Mouse (Mus musculus): ENCODE data around the gene Dlgap4. TPM values are rescaled to one million over a fixed set of nuclear protein-coding genes. Genes with fewer than 3 reads are reported as not detected.
A peak's percentile ranks its signal among the peaks of the same experiment; 100 is the strongest.

Gene Dlgap4
- polyA plus RNA-seq, 1 experiment from 2014 or later: 56.3 TPM

DNA sequence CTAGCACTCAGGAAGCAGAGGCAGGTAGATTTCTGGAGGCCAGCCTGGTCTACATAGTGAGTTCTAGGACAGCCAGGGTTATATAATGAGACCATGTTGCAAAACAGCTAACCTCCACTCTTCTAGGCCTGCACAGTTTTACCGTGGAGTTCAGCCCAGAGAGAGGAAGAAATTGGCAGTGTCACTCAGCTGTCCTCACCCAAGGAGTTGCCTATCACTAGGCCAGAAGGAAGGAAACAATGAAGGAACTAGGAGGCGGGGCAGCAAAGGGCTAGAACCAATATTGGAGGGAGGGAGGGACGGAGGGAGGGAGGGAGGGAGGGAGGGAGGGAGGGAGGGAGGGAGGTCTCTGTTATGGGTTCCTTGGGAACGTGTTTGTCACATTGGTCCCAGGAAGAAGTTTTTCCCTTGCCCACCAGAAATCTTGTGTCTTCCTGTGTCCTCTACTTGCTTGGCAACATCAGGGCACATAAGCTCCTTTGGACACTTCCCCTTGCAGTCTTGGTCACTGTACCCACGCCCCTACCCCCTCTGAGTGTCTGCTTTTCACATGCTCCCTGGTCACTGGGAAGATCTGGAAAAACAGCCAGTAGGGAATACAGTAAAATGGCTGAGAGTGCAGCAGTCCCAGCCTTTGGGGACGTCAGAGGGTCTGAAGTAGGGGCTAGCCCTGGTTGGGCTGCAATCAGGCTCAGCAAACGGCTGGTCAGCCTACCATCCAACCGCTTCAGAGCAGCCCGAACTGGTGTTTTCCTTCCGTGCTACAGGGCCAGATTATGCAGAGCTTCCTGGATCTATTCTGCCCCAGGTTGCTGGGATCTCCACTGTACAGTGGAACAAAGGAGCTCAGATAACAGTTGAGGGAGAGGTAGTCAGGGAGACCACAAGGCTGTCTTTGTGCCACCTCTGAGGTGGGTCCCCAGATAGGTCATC lies 116.3 kb downstream of the Dlgap4 start:
- WGBS: 45% methylated on average over 9 of the region's 10 CpGs

DNA sequence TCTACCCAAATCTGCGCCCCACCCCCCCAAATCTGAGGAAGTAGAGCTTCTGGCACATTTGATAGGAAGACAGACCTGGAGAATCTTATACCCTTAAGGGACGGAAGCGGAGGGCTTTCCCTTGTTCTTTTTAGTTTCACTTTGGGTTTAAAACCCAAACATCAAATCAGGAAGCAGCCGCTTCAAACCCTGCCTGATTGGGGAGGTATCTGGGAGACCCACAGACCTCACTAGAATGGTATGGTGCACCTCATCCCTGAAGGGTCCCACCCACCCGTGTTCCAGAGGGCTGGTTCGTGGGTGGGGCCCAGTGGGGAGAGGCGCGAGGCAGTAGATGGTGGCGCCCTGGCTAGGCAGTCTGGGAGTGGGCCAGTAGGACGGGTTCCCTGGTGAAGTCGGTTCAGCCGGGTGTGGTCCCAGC lies 117.0 kb downstream of the Dlgap4 start:
- Histone ChIP-seq H3K4me3 (replicated peaks) (peak overlapping the region; percentile 9; the same call in 1 of the 2 replicates), H3K36me3 (no peaks in the 10 kb centered on the region; the same call in 1 of the 2 replicates), H3K9ac (no peak overlapping the region), H3K27me3 (replicated peaks) (no peaks in the 10 kb centered on the region), H3K27ac (peak overlapping the region; percentile 36), H3K4me1 (peaks cover 35% of the 10 kb centered on the region), H3K9me3 (no peaks in the 10 kb centered on the region), H3K4me2 (peak overlapping the region; percentile 23)
- no peak for ATAC-seq (ENCODE audit: insufficient read depth, low FRiP score, low read depth)
- WGBS: 58% methylated on average over 12 of the region's 12 CpGs

More for the DNA sequence above, 116.3 kb downstream of the Dlgap4 start:
- H3K4me3 ChIP-seq (replicated peaks): peak overlapping the region; percentile 9; the same call in 1 of the 2 replicates
- ATAC-seq (ENCODE audit: insufficient read depth, low FRiP score, low read depth): peak; percentile 42
- no peaks in the 10 kb centered on the region for H3K27me3 ChIP-seq (replicated peaks)
- no peak overlapping the region for H3K9ac ChIP-seq
- H3K9me3 ChIP-seq: no peaks in the 10 kb centered on the region
- H3K36me3 ChIP-seq: no peaks in the 10 kb centered on the region; the same call in 1 of the 2 replicates
- peak overlapping the region; percentile 36 for H3K27ac ChIP-seq
- H3K4me1 ChIP-seq: peaks cover 42% of the 10 kb centered on the region
- H3K4me2 ChIP-seq: peak overlapping the region; percentile 23

DNA sequence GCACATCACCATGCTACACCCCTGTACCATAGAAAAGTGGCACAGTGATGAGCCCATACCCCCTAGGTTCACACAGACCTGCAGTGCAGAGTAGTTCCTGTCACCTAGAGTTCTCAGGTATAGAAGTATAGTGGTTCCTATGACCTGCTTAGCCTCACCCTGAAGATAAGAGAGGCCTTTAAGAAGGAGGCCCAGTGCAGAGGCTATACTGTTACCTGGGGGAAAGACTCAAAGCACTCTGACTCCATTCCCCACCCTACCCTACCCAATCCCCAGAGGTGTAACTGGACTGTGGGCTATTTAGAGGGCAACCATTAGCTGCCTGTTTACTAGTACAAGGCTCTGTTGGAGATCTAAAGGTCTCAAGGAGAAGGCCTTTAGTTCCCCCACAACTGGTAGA lies 118.1 kb downstream of the Dlgap4 start:
- no peaks in the 10 kb centered on the region; the same call in 1 of the 2 replicates for H3K36me3 ChIP-seq
- peak overlapping the region; percentile 67; the same call in 1 of the 2 replicates for H3K27ac ChIP-seq
- ATAC-seq (ENCODE audit: insufficient read depth, low FRiP score, low read depth): 0 out of 2 replicates have a peak, but pooled peaks have one; percentile 23
- H3K4me3 ChIP-seq (replicated peaks): no peak overlapping the region
- no peak overlapping the region for H3K4me2 ChIP-seq
- H3K4me1 ChIP-seq: peaks cover 31% of the 10 kb centered on the region
- no peak overlapping the region for H3K9ac ChIP-seq
- no peaks in the 10 kb centered on the region for H3K27me3 ChIP-seq (replicated peaks)
- no peaks in the 10 kb centered on the region for H3K9me3 ChIP-seq

DNA sequence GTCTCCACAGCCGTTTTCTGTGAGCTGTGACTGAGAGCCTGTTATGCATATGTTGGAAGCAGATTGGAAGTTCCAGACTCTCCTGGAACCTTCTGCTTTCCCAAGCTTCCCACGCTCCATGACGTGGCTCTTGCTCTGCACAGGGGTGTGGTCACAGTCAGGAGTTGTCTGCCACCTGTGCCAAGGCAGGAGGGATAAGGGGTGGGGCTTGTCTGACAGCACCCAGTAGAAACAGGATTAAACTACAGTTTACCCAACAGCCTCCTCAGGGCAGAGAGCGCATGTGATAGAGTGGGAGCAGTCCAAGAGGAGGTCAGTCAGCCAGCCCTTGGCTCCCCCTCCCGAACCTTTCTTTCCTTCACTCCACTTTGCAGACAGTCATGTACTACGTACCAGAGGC lies 118.6 kb downstream of the Dlgap4 start:
- no peaks in the 10 kb centered on the region for H3K27me3 ChIP-seq (replicated peaks)
- no peak overlapping the region for H3K9ac ChIP-seq
- no peaks in the 10 kb centered on the region; the same call in 1 of the 2 replicates for H3K36me3 ChIP-seq
- no peak overlapping the region for H3K4me3 ChIP-seq (replicated peaks)
- no peak overlapping the region for H3K4me2 ChIP-seq
- WGBS: 47% methylated on average over 6 of the region's 6 CpGs
- no peaks in the 10 kb centered on the region for H3K9me3 ChIP-seq
- H3K4me1 ChIP-seq: peaks cover 26% of the 10 kb centered on the region
- H3K27ac ChIP-seq: peak overlapping the region; percentile 67; the same call in 1 of the 2 replicates
- ATAC-seq (ENCODE audit: insufficient read depth, low FRiP score, low read depth): peak; percentile 79

DNA sequence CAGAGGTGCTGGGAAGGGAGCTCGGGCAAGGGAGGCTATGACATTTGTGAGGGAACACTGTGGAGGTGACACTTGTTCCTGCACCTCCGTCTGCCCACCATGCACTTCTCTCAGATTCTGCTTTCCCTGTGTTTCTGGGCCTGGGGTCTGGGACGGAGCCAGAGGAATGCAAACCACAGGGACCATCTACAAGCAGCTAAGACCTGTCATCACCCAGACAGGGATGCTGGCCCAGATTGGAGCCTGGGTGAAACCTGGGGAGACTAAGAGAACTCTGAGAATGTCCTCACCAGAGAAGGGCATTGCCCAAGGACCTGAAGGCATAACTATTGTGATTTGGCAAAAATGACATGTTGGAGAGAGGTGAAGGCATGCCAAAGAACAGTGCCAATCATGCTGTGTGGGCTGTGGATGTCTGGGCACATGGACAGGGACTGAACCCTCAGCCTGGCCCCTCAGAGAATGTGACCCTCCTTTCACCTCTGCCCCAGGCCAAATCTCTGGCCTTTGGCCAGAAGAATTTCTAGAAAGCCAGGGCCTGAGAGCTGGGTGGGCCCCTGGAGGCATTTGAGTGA lies 122.3 kb downstream of the Dlgap4 start:
- 79% methylated on average over 3 of the region's 3 CpGs for WGBS
- H3K27me3 ChIP-seq (replicated peaks): no peaks in the 10 kb centered on the region
- H3K4me2 ChIP-seq: no peak overlapping the region
- peaks cover 22% of the 10 kb centered on the region for H3K4me1 ChIP-seq
- no peaks in the 10 kb centered on the region for H3K36me3 ChIP-seq
- no peak overlapping the region for H3K27ac ChIP-seq
- H3K9ac ChIP-seq: no peak overlapping the region
- H3K9me3 ChIP-seq: no peaks in the 10 kb centered on the region
- H3K4me3 ChIP-seq (replicated peaks): no peak overlapping the region
- ATAC-seq (ENCODE audit: insufficient read depth, low FRiP score, low read depth): no peak

DNA sequence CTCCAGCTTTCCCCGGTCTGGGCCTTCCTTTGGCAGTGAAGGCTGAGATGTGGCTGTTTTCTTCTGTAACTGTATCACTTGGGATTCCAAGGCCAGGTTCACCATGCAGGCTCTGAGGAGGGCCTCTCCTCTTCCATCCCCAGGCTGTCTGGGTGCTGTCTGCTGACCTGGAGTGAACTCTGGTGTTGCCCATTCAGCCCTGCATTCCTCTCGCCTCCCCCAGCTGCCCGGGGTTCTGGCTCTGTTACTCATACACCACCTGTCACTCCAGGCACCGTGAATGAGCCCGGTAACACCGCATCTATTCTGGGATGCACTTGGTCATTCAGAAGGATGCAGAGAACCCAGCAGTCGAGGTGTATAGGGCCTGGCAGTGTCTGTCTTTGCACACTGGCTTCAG lies 123.3 kb downstream of the Dlgap4 start:
- Histone ChIP-seq H3K27ac (no peak overlapping the region), H3K27me3 (replicated peaks) (no peaks in the 10 kb centered on the region), H3K36me3 (no peaks in the 10 kb centered on the region), H3K9me3 (no peaks in the 10 kb centered on the region), H3K4me1 (peaks cover 25% of the 10 kb centered on the region), H3K4me2 (no peak overlapping the region), H3K4me3 (replicated peaks) (no peak overlapping the region), H3K9ac (no peak overlapping the region)
- WGBS: 39% methylated on average over 7 of the region's 7 CpGs
- no peak for ATAC-seq (ENCODE audit: insufficient read depth, low FRiP score, low read depth)

DNA sequence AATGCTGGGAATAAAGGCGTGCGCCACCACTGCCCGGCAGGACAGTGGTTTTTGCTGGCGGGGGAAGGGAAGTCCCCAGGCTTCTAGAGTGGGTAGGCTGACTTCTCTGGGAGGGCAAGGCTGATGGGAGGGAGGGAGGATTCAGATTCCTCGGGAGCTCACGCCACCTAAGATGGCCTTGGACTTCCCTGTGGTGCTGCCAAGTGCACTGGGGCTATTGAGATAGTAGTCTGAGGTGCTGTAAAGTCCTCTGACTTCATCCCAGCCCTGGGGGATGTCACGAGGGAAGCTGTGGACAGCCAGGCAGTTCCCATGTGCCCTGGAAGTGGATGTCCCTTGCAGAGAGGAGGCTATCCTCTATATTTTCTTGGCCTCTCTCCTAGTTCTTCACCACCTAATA lies 124.5 kb downstream of the Dlgap4 start:
- no peaks in the 10 kb centered on the region for H3K36me3 ChIP-seq
- 68% methylated on average over 7 of the region's 7 CpGs for WGBS
- H3K27ac ChIP-seq: no peak overlapping the region
- H3K9ac ChIP-seq: no peak overlapping the region
- no peaks in the 10 kb centered on the region for H3K9me3 ChIP-seq
- H3K4me1 ChIP-seq: peaks cover 23% of the 10 kb centered on the region
- no peak overlapping the region for H3K4me2 ChIP-seq
- no peak overlapping the region for H3K4me3 ChIP-seq (replicated peaks)
- no peaks in the 10 kb centered on the region for H3K27me3 ChIP-seq (replicated peaks)
- no peak for ATAC-seq (ENCODE audit: insufficient read depth, low FRiP score, low read depth)

DNA sequence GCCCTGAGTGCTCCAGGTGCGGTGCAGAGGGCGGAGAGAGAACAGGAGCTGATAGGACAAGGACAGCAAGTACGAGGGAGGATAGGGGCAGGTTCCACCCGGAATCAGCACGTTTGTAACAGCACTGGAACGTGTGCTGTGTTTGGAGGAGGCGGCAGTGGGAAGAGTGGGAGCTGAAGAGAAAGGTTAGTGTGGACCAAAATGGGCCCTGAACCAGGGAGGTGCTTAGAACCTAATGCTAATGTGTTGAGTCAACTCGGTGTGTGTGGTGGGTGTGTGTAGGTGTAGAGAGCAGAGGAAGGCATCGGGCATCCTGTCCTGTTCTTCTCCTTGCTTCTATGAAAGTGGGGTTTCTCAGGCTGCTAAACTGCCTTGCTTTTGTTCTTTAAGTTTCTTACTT lies 127.8 kb downstream of the Dlgap4 start:
- 69% methylated on average over 9 of the region's 9 CpGs for WGBS
- no peak overlapping the region for H3K4me3 ChIP-seq (replicated peaks)
- no peak for ATAC-seq (ENCODE audit: insufficient read depth, low FRiP score, low read depth)
- H3K4me1 ChIP-seq: peaks cover 20% of the 10 kb centered on the region
- H3K27me3 ChIP-seq (replicated peaks): no peaks in the 10 kb centered on the region
- no peaks in the 10 kb centered on the region for H3K9me3 ChIP-seq
- H3K4me2 ChIP-seq: no peak overlapping the region
- peaks cover 2% of the 10 kb centered on the region; the same call in 1 of the 2 replicates for H3K36me3 ChIP-seq
- H3K27ac ChIP-seq: no peak overlapping the region
- H3K9ac ChIP-seq: no peak overlapping the region

DNA sequence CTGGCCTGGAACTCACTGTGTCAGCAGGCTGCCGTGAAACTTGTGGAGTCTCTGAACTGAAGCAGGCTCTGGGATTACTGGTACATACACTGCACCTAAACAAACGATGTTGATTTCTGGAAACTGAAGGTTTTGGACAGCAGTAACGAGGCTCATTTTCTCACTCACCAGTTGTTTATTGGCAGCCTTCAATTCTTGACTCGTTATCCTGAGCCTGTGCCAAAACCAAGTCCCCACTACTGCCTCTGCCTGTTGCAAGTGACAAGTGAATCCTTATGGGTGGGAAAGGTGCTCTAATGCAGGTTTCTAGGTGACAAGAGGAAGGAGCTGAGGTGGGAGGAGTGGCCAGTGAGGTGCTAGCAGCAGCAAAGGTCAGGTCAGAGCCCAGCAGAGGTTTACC lies 128.5 kb downstream of the Dlgap4 start:
- Histone ChIP-seq H3K9ac (no peak overlapping the region), H3K27me3 (replicated peaks) (no peaks in the 10 kb centered on the region), H3K4me1 (peaks cover 20% of the 10 kb centered on the region), H3K36me3 (peaks cover 9% of the 10 kb centered on the region), H3K9me3 (no peaks in the 10 kb centered on the region), H3K27ac (no peak overlapping the region; the same call in 1 of the 2 replicates), H3K4me3 (replicated peaks) (no peak overlapping the region), H3K4me2 (no peak overlapping the region)
- ATAC-seq (ENCODE audit: insufficient read depth, low FRiP score, low read depth): no peak
- 49% methylated on average over 4 of the region's 4 CpGs for WGBS

DNA sequence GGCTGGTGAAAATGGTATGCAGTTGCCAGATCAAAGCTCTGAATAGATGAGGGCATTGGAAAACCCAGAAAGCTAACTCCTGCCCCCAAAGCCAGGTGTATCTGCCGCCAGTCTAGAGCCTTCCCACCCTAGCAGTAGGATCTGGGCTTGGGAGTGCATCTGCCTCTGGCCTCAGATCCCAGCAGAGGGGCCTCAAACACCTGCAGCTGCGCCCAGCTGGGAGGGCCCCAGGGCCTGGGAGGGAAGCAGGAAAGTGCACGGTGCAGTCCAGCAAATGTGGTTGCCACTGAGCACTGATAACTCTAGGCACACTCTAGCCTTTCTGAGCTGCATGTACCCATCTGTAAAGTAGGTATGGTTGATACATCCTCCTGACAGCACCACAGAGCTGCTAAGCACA lies 129.7 kb downstream of the Dlgap4 start:
- WGBS: 44% methylated on average over 3 of the region's 3 CpGs
- Histone ChIP-seq H3K27me3 (replicated peaks) (no peaks in the 10 kb centered on the region), H3K9me3 (no peaks in the 10 kb centered on the region), H3K9ac (no peak overlapping the region), H3K27ac (no peak overlapping the region), H3K4me1 (peaks cover 20% of the 10 kb centered on the region), H3K4me3 (replicated peaks) (no peak overlapping the region), H3K4me2 (no peak overlapping the region), H3K36me3 (peaks cover 17% of the 10 kb centered on the region)
- ATAC-seq (ENCODE audit: insufficient read depth, low FRiP score, low read depth): no peak

DNA sequence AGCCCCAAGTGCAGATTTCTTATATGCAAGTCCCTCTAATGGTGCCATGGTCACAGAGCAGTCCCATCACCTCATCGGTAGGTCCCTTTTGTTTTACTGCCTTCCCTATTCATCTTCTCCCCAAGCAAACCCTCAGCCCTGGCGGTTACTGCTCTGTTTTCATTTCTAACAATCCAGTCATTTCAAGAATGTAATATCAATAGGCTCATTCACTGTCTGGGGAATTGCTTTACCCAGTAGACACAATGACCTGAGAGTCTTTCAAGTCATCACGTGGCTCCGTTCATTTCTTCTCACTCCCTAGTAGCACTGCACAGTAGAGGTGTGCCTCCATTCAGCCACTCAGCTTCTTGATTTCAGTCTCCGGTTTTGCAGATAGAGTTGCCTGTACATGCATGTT lies 130.9 kb downstream of the Dlgap4 start:
- 76% methylated on average over 5 of the region's 5 CpGs for WGBS
- Histone ChIP-seq H3K36me3 (peaks cover 26% of the 10 kb centered on the region), H3K9me3 (no peaks in the 10 kb centered on the region), H3K9ac (no peak overlapping the region), H3K4me3 (replicated peaks) (no peak overlapping the region), H3K27ac (no peak overlapping the region), H3K27me3 (replicated peaks) (no peaks in the 10 kb centered on the region), H3K4me2 (no peak overlapping the region), H3K4me1 (peaks cover 20% of the 10 kb centered on the region)
- ATAC-seq (ENCODE audit: insufficient read depth, low FRiP score, low read depth): no peak

DNA sequence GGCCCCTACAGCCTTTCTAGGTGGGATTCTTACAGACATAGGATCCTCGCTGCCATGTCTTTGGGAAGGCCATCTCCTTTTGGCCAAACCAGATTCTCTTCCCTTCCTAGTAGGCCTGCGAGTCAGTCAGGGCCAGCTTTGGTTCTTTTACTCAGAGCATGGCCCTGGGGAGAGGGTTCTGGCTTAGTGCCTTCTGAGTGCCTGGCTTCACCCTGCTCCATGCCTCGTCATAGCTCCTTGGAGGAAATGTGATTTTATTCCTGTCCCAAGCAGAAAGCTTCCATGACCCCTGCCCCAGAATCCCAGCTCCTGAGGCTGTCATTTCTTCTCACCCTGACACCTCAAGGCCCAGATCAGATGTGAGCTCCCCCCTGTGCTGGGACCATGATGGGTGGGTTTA lies 133.8 kb downstream of the Dlgap4 start:
- H3K36me3 ChIP-seq: peaks cover 40% of the 10 kb centered on the region
- H3K9me3 ChIP-seq: no peaks in the 10 kb centered on the region
- ATAC-seq (ENCODE audit: insufficient read depth, low FRiP score, low read depth): no peak
- no peaks in the 10 kb centered on the region for H3K27me3 ChIP-seq (replicated peaks)
- H3K4me2 ChIP-seq: no peak overlapping the region
- WGBS: 79% methylated on average over 3 of the region's 3 CpGs
- H3K27ac ChIP-seq: no peak overlapping the region
- no peak overlapping the region for H3K9ac ChIP-seq
- no peak overlapping the region for H3K4me3 ChIP-seq (replicated peaks)
- H3K4me1 ChIP-seq: peaks cover 3% of the 10 kb centered on the region; the same call in 1 of the 2 replicates
